Mouse (Mus musculus): ENCODE measurements around the gene Mgll.

Gene Mgll

DNA sequence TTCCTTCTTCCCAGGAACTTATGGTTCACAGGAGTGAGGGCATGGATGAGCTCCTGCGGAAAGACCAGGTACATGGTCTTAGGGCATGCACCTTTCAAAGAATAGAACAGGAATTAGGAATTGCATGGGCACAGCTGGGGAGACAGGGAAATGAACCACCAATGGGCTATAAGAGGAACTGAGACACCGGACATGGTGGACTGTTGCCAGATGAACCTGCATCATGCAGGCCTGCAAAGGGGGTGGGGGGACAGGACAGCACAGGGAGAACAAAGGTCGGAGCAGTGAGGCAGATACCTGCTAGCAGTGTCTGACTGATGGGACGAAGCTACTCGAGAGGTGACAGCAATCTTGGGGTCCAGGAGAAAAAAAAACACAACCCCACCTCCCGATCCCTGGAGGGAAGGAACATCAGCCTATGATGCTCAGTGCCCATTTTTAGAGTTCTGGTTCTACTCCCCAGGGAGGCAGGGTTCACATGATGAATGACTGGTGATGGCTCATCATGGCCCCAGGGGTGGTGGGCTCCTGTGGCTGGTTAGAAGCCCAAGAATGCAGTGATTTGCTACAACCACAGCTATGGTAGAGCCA lies 106.0 kb downstream of the Mgll start:
- no peak for DNase-seq (ENCODE audit: low read depth)

DNA sequence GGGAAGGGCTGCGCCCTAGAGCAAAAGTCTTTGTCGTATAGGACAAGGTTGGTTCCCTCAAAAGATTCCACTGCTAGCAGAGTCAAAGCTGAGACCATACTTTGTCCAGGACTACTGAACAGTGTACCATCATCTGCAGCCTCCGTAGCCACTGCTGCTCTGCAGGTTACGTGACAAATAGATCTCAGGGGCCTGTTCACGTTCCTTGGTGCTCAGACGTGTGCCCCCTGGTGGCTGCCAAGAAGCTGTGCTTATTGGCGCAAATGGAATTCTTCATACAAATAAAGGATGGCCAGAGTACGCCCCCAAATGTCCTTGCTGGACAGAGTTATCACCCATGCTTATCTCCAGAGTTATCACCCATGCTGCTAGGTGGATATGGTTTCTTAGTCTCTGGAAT lies 107.2 kb downstream of the Mgll start:
- DNase-seq (ENCODE audit: low read depth), result peak; percentile 74

DNA sequence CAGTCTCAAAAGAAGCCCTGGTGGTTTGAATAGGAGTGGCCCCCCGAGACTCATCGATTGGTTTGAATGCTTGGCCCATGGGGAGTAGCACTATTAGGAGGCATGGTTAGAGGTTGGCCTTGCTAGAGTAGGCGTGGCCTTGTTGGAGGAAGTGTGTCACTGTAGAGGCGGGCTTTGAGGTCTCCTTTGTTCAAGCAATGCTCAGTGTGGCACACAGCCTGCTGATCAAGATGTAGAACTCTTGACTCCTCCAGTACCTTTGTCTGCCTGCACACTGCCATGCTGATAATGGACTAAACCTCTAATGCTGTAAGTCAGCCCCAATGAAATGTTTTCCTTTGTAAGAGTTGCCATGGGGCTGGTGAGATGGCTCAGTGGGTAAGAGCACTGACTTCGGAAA lies 108.5 kb downstream of the Mgll start:
- DNase-seq (ENCODE audit: low read depth), result no peak

DNA sequence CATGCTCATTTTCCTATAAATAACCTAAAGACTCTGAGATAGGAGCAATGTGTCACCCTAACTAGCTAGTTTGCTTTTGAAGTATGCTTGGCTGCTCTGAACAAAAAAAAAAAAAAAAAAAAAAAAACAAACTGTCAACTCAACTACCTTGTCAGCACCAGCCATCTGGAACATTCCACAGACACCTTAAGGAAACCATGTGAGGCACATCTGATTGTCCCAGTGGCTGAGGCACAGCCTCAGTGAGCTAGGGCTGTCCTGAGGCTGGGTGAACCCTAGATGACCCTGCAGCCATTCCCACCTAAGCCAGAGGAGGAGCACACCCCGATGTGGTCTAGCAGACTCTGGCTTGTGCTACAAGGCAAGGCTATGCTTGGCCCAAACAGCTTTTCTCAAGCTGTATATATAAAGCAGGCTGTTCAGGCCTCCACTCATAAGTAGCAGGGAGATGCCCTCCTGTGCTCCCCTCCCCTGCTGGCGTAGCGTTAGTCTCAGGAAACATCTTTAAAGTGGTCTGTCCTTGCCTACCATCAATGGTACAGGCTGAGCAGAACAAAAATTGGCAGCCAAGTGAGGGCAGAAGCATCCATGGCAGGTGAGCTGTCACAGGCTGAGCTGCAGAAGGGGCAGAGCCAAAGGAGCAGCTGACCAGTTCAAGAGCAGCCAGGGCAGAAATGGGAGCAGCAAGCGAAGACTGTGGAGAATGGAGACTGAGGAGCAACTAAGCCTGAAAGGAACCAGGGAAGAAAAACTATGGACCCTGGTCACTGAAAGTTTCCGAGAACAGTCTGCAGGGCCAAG lies 109.3 kb downstream of the Mgll start:
- no peak for DNase-seq (ENCODE audit: low read depth)

DNA sequence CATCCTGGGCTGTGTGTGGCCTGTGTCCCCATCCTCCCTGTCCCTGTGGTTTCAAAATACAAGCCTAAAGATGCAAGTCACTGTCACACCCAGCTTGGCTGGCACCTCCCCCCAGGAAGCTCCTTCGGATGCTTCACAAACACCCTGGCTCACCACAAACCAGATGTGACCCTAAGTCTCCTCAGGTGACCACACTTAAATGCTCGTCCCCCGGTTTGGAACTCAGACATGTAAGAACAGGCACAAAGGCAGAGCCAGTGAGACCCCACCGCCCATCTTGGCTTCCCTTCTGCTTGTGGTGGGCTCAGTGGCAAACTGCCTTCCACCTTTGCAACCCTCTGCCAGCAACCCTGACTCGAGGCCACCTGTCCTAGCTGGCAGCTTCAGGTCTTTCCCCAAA lies 110.8 kb downstream of the Mgll start:
- no peak for DNase-seq (ENCODE audit: low read depth)

DNA sequence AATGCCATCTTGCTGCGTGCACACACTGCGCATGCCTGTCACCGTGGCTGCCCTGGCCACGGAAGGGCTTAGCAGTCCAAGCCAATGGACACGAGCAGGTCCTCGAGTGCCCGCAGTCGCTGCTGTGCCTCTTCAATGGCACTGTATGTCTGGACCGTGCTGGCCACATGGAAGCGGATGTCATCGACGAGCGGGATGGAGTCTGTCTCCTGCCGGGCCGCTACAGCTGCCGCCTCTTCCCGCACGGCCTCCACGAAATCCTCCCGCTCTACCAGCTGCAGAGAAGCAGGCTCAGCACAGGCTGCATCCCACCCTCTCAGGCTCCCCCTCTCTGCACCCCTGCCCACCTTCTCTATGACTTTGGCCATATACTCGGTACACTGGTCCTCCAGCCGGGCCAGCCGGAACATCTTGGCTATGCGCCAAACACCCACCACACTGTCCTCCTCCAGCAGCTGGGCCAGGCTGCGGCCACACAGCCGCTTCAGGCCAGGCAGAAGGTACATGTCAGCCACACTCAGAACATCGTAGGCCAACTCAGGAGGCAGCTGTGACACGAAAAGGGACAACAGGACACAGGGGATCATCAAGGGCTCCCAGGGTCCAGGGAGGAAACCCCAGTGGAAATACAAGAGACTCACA lies 112.1 kb downstream of the Mgll start:
- no peak for DNase-seq (ENCODE audit: low read depth)

DNA sequence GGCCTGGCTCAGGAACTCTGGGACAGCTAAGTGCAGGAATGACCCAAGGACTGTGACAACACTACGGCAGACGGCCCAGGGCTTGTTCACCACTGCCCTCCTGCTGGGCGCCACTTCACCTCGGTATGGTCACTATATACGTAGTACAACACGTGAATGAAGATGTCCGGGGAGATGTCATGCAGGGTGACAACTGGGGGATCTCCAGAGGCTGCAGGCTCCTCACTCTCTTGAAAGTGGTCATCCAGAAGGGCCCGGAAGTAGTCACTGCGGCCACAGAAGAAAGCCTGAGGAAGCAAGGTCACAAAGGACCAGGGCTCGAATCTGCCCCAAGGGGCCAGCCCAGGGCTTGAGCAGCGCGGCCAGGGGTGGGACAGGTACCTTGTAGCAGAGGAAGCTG lies 113.8 kb downstream of the Mgll start:
- no peak for DNase-seq (ENCODE audit: low read depth)

DNA sequence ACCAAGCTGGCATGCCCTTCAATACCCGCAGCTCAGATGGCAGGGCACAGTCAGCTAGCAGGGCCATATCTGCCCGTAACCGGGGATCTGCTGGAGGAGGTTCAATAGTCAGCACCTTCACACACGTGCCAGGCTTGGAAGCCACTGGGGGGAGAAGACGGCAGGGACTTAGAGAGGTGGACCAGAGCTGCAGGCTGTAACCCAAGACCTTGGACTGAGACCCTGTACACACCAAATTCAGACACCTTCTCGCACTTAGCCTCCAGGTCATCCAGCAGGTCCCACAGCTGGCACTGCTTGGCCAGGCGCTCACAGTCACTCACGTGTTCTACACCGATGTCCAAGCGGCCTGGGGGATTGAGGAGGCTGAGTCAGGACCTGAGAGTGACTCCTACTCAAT lies 114.4 kb downstream of the Mgll start:
- no peak for DNase-seq (ENCODE audit: low read depth)

DNA sequence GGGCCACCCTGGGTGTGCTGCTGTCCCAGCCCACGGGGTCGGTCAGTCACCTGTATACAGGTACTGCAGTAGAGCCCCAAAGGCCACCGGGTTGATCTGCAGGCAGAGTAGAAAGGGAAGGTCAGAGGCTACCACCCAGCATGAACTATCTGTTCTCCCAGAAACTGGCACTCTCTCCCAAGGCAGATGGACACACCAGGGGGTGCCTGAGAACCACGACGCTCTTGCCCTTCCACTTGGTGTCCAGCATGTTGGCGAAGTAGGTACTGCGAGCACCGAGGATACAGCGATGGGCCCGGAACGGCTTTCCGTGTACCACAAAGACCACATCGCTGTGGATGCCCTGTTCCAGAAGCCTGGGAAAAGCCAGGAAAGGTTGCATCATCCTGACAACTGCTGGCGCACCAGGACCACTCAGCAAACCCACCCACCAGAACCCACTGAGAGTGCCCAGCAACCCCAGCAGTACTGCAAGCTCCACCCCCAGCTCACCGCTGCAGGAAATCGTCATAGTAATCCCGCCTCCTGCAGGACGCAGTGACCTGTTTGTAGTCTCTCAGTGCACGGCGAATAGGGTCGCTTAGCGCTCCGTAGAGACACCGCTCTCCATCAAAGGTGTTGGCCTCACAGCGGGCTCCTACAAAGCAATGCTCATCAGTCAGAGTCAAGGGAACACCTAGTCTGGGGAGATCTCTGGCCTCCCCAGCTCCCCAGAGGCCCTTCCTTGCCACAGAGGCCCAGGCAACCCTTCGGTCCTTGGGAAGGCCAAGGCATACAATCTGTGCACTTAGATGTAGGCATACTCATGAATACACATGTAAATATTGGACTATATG lies 115.1 kb downstream of the Mgll start:
- DNase-seq (ENCODE audit: low read depth), result no peak

DNA sequence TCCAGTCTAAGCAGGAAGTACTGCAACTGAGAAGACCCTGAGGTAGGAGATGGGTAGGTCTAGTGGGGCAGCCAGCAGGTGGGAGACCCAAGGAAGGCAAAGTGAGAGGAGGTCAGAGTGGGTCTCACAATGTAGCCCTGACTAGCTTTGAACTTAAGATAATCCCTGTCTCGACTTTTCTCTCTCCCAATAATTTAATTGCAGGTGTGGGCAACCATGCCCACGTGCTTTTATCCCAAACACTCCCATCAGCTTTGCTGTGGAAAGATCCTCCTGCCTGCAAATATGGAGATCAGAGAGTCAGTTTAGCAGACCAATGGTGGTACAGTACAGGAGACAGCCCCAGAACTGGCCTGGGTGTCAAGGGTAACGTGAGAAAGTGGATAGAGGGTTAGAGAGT lies 116.0 kb downstream of the Mgll start:
- DNase-seq (ENCODE audit: low read depth), result no peak

DNA sequence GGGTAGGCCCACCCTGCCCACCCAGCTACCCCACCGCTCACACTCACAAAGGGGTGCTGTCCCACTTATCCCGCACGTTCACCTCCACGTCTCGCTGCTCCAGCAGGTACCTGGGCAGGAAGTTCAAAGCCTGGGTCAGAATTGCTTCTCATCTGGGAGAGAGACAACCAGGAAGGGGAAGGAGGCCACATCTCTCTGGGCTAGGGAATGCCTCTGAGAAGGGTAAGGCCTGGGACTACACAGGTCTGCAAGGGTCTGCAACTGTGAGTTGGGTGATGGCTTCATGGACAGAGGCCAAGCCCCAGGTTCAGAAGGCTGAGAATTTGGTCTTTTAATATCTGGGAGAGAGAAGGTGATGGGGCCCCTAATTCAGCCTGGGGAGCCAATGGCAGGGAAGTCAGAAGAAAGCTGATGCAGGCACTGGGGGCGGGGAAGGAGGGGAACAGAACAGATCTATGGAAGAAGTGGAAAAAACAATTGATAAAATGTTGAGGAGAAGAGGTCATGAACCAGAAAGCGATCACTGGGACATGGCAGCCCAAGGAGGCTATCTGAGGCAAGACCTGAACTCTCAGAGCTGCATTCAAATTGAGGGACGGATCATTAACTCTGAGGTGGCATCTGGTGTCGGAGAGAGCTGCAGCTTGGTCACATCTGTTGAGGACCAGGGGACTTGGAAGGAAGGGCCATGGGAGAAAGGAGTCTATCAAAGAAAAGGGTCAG lies 116.7 kb downstream of the Mgll start:
- DNase-seq (ENCODE audit: low read depth), result no peak

DNA sequence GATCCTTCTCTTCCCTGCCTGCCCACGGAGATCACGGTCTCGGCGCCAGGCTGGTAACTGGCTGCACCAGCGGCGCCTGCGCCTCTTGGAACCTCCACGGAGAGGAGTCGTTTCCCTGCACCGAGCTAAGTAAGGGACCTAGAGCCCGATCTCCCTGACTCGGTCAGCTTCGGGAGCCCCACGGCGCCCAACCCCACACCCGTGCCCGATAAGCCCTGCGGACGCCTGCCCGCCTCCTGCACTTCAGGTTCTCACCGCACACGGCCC lies 117.2 kb downstream of the Mgll start:
- no peak for DNase-seq (ENCODE audit: low read depth)

DNA sequence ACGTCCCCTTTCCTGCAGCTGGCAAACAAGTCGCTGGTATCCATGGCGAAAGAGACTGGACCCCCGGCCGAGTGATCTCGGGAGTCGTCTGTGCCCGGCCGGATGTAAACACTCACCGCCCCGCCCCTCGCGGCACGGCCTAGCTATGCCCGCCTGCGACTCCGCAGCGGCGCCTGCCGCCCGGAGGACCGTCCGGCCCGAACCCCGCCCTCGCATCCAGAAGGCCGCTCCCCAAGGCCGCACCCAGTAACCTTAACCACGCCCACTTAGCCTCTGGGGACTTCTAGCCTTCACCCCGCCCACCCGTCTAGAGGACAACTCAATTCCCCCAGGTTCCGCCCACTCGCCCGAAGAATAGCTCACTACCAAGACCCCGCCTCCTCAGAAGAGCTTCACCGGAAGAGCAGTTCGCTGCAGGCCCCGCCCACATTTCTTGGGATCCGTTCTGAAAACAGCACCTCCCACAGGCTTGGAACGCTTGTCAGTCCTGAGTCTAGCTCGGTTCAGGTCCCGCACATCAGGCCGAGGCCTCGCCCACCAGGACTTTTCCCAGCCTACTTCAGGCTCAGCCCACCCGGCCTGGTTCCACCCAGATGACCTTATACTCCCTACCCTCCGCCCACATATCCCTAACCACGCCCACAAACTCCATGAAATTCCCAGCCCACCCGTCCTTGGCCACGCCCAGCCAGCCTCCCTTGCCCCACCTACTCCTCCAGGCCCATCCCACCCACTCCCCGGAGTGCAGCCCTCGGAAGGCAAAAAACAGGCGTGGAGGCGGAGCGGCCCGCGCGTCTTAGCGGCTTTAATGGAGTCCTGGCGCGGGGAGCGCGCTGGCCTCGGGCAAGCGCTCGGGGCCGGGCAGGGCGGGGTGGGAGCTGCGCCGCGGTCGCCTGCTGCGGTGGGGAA lies 117.8 kb downstream of the Mgll start, which contains the start of gene Abtb1:
Gene Abtb1, minus strand, starts transcription at position 204 of the 909 bp plus-strand sequence.
- DNase-seq (ENCODE audit: low read depth), result peak; percentile 99

DNA sequence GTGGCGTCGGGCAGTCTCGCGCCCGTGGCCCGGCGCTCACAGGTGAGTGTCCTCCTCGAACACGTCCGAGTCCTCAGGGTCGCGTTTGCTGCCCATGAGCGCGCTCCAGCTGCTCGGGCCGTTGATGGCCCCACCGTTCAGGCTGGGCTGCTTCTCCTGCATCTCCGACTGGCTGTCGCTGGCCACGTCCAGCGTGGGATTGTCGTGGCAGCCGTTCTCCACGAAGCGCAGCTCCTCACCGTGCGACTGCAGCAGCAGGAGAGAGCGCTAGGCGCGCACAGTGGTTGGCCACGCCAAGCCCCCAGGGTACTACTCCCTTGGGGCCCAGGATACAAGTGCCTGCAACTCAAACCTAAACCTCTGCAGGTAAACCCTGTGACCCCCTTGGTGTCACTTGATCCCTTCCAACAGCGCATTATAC lies 118.5 kb downstream of the Mgll start:
- no peak for DNase-seq (ENCODE audit: low read depth)

DNA sequence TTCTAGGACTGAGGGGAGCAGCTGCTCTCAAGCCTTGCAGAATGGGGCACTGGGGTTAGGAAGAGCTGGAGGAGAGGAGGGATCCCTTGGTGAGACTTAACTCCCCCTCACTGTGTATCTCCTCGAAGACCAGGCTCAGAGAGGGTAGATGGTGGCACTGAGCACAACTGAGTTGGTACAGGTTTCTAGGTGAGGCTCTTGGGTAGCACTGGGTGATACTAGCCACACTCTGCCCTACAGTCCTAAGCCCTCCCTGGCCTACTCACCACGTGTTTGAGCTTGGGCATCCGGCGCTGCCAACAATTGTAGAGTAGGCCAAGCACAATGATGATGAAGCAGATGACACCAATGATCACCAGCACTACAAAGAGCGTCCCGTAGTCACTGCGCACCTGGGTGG lies 119.0 kb downstream of the Mgll start:
- no peak for DNase-seq (ENCODE audit: low read depth)

DNA sequence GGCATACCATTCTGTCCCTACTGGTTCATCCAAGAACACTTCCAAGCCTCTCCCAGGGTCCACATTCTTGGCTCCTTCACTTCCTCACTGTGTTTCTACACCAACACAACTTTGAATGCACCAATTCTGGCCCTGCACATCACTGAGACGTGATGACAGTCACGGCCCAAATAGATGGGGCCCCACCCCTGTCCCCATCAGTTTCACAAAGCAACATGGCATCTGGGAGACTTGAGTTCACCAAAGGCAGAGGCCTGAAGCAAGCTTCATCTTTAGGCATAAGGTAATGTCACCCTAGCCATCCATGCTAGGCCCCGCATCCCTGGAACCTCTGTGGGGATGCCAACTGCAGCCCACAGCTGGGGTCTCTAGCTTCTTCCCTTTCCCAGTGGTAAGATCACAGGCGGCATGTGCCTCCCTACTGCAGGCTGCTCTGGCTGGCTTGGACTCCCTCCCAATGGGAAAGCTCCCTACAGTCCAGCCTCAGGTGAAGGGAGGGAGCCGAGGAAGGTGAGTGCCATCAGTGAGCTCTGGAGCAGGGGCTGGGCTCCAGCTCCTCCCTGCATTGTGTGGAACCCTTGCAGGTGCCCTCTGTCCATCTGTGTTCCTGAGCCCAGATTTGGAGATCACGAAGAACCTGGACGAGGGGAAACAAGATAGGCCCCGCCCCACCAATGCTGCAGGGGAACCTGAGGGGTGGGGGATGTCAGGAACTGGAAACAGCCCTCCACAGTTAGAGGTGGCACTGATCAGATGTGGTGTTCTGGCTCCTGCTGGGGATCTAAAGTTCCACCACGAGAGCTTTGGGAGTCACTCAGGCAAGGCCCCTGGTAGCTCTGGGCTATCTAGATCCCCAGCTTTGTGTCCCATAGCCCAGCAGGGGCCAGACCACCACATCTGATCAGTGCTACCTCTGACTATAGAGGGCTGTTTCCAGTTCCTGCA lies 119.8 kb downstream of the Mgll start:
- DNase-seq (ENCODE audit: low read depth), result no peak

DNA sequence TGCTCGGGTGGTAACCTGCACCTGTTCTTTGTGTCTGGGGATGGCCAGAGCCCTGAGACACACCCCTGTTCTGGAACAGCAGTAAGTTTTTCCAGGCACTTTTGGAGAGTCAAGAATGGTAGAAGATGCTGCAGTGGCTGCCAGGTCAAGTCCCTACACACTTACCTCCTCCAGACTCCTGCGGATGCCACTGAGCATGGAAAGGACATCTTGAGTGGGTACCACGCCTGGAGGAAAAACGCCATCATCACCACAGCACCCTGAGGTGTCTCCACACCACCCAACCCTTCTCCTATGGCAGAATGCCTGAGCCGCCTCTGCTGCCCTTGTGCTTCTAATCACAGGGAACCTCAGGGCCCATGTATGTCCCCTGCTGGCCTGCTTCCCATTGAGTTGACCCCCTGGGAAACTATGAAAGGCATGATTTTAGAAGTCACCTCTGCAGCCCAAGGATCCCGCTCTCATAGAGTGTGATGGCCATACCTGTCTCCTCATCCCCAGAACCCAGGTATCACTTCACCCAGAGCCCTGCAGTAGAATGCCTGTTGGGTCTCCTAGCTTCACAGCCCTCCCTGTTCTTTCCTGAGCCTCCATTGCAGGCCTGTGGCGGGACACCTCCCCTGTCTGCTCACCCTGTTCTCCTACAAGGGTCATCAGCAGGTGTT lies 120.8 kb downstream of the Mgll start:
- no peak for DNase-seq (ENCODE audit: low read depth)

DNA sequence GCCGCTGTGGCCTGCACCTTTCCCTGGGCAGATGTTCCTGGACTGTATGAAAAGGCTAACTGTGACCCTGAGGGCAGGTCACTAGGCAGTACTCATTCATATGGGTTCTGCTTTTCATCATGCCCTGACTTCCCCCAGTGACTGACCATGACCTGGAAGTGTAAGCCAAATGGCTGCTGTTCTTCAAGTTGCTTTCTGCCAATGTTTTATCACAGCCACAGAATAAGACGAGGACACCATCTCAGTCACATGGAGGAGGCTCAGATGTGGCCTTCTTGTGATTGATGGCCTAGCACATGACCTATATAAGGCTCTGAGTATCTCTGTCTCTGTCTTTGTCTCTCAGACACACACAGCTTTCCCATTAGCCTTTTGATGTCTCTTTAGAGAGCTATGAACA lies 123.4 kb downstream of the Mgll start:
- no peak for DNase-seq (ENCODE audit: low read depth)

DNA sequence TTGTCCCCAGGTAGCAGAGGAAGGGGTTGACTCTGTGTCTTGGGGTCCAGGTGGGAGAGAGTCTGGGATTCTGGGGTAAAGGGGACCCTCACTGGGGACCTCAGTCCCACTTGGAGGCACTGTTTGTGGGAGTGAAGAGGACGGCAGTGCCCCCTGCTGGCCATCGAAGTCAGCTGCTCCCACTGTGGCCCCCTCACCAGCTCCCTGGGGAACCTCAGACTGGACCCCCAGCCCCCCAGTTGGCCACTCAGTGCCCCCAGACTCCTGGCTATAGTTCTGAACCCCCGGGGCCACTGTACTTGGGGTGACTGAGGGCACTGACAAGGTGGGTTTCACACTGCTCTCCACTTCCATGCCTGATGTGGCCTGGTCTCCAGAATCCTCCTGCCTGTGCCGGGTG lies 125.1 kb downstream of the Mgll start:
- DNase-seq (ENCODE audit: low read depth), result peak; percentile 44
